Mouse (Mus musculus): ENCODE measurements around the gene Zfp46.

The Zfp46 gene

GRCm38 (mm10) chr4:136263555-136263954 is 20.9 kb upstream of the Zfp46 start:
- in situ Hi-C loops (cut with MboI; ENCODE audit: low sequenced_read_pairs), result no loop called here

GRCm38 (mm10) chr4:136266716-136267343 is 17.7 kb upstream of the Zfp46 start:
- in situ Hi-C loops (cut with MboI; ENCODE audit: low sequenced_read_pairs), result no loop called here

- in situ Hi-C loops (cut with MboI; ENCODE audit: low sequenced_read_pairs), result no loop called here
Observed at GRCm38 (mm10) chr4:136268912-136269311, 15.6 kb upstream of the Zfp46 start.

GRCm38 (mm10) chr4:136270648-136271047 is 13.8 kb upstream of the Zfp46 start:
- in situ Hi-C loops (cut with MboI; ENCODE audit: low sequenced_read_pairs), result no loop called here

GRCm38 (mm10) chr4:136281097-136281496 is 3.4 kb upstream of the Zfp46 start:
- in situ Hi-C loops (cut with MboI; ENCODE audit: low sequenced_read_pairs), result no loop called here

GRCm38 (mm10) chr4:136281611-136282010 is 2.9 kb upstream of the Zfp46 start:
- in situ Hi-C loops (cut with MboI; ENCODE audit: low sequenced_read_pairs), result no loop called here

GRCm38 (mm10) chr4:136282621-136283480 is 1.6 kb upstream of the Zfp46 start:
- in situ Hi-C loops (cut with MboI; ENCODE audit: low sequenced_read_pairs), result no loop called here

GRCm38 (mm10) chr4:136283783-136284182 is 700 bp upstream of the Zfp46 start:
- in situ Hi-C loops (cut with MboI; ENCODE audit: low sequenced_read_pairs), result no loop called here

- in situ Hi-C loops (cut with MboI; ENCODE audit: low sequenced_read_pairs), result no loop called here
Observed at GRCm38 (mm10) chr4:136284891-136285290, 408 bp downstream of the Zfp46 start.

- in situ Hi-C loops (cut with MboI; ENCODE audit: low sequenced_read_pairs), result no loop called here
Observed at GRCm38 (mm10) chr4:136285348-136285810, 896 bp downstream of the Zfp46 start.

GRCm38 (mm10) chr4:136285811-136286371 is 1.4 kb downstream of the Zfp46 start:
- in situ Hi-C loops (cut with MboI; ENCODE audit: low sequenced_read_pairs), result no loop called here

GRCm38 (mm10) chr4:136289918-136290780 is 5.7 kb downstream of the Zfp46 start:
- in situ Hi-C loops (cut with MboI; ENCODE audit: low sequenced_read_pairs), result no loop called here

GRCm38 (mm10) chr4:136290781-136291595 is 6.5 kb downstream of the Zfp46 start:
- in situ Hi-C loops (cut with MboI; ENCODE audit: low sequenced_read_pairs), result no loop called here

GRCm38 (mm10) chr4:136291692-136292091 is 7.2 kb downstream of the Zfp46 start:
- in situ Hi-C loops (cut with MboI; ENCODE audit: low sequenced_read_pairs), result no loop called here

GRCm38 (mm10) chr4:136295941-136296340 is 11.5 kb downstream of the Zfp46 start:
- in situ Hi-C loops (cut with MboI; ENCODE audit: low sequenced_read_pairs), result no loop called here

- in situ Hi-C loops (cut with MboI; ENCODE audit: low sequenced_read_pairs), result no loop called here
Observed at GRCm38 (mm10) chr4:136302462-136302861, 18.0 kb downstream of the Zfp46 start.

- in situ Hi-C loops (cut with MboI; ENCODE audit: low sequenced_read_pairs), result no loop called here
Observed at GRCm38 (mm10) chr4:136304181-136304580, 19.7 kb downstream of the Zfp46 start.

- in situ Hi-C loops (cut with MboI; ENCODE audit: low sequenced_read_pairs), result no loop called here
Observed at GRCm38 (mm10) chr4:136308355-136308754, 23.9 kb downstream of the Zfp46 start.

GRCm38 (mm10) chr4:136309780-136310179 is 25.3 kb downstream of the Zfp46 start:
- in situ Hi-C loops (cut with MboI; ENCODE audit: low sequenced_read_pairs), result no loop called here
